Mouse (Mus musculus) erythroblast, embryonic 14.5 days (primary cell): ENCODE results near the gene Lef1.

Experiments used
- GATA1 ChIP-seq: IDR thresholded peaks from 2 replicates; pipeline ENCODE4 v1.6.1; 2012; ENCODE audit warnings: low read length, inconsistent platforms, mixed read lengths
- TAL1 ChIP-seq: IDR thresholded peaks from 3 replicates; pipeline ENCODE4 v1.6.1; 2012; ENCODE audit warnings: low read length, inconsistent platforms, mixed read lengths

DNA sequence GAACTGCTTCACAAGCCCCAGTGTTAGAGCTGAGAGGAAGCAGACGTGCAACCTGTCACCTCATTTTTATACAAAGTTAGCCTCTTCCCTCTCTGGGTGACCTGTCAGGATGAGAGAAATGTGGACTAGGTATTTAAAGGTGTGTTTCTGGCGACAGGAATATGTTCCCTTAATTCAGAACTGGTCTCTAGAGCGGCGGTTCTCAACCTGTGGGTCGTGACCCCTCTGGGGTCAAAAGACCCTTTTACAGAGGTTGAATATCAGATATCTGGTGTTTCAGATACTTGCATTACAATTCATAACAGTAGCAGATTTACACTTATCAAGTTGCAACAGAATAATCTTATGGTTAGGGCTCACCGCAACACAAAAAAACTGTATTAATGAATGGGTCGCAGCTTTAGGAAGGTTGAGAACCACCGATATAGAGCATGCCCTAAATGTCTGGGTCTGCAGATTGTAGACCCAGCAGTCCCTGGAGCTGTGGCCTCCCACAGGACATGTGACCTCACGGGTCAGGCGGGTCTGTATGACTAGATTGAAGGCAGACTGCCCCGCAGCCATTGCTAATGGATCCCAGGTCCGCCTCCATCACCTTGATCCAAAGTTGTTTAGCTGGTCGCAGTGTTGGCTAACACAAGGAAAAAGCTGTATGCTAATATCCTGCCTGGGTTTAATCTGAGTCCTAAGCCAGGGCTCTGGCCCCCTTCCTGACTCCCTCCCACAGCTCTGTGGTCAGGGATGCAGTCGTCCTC lies 108.5 kb downstream of the Lef1 start:
- TF ChIP-seq GATA1 (no peak), TAL1 (no peak)
